Mouse (Mus musculus) common myeloid progenitor, adult 5-6 weeks (primary cell): ENCODE measurements around the gene Palm3. TPM values are rescaled to one million over a fixed set of nuclear protein-coding genes. Genes with fewer than 3 reads are reported as not detected.

Experiments used
- ATAC-seq: replicated peaks from 2 replicates; pipeline ENCODE4 v1.8.0; 2016; ENCODE audit warnings: low read depth, mild to moderate bottlenecking, moderate TSS enrichment, inconsistent platforms; ENCODE audit not compliant: poor library complexity, severe bottlenecking
- total RNA-seq: library from RNA; stranded (forward); fragments of 200-1000, 187-1606 nt; gene quantifications from 2 replicates; pipeline ENCODE4 v1.2.3, GENCODE M21; 2017

Palm3 gene
- total RNA-seq, 1 experiment from 2014 or later, result not detected

DNA sequence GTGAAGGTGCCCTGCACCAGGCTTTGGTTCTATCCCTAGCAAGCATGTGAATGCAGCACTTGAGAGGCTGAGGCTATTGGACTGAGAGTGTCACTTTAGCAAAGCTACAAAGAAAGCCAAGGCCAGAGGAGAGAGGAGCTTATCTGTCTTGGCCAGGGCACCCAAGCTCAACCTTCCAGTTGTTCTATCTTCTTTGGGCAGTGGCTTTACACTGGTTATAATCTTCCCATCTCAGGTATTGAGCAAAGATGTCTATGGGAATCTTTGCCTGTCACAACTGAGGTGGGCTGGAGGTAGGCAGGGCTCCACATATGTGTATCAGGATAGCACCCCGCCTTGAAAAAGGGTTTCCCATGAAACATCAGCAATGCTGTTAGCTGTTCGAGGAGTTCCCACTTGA is 39.0 kb downstream of the Palm3 start:
- peak; percentile 48 for ATAC-seq

DNA sequence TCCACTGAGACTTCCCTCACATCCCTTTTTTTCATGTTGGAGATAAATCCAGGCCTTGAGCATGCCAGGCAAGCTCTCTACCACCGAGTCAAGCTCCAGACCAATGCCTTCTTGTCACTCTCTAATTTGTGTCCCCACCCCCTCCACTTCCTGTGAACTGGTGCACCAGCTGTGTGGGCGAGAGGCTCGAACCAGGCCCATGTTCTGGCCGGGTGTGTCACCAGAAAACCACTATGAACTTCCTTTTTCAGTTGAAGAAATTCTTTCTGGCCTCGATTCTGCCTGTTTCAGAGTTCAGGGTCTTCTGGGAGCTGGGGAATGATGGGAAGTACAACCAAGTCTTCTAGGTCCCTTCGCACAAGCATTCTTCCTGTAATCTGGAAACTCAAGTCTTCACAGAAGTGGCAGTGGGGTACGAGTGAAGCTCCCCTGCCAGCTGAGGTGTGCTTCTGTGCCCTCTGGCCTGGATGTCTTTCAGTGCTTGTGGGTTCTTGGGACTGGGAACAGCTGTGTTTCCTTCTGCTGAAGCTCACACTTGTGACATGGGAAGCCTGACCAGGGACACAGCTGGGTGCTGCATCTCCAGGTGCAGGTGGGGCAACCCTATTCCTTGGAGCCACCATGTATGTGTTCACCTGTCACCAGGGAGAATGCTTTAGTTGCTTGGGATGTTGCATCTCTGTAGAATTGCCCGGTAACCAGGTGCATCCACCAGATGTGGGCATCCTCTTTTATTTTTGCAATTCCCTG is 42.8 kb downstream of the Palm3 start:
- ATAC-seq, result 0 out of 2 replicates have a peak, but pooled peaks have one; percentile 10

GRCm38 (mm10) chr8:84065037-84065436 is 43.8 kb downstream of the Palm3 start, which contains the start of gene Gm10643:
Gene Gm10643 (minus strand): TSS chr8:84065137.
- ATAC-seq, result no peak

DNA sequence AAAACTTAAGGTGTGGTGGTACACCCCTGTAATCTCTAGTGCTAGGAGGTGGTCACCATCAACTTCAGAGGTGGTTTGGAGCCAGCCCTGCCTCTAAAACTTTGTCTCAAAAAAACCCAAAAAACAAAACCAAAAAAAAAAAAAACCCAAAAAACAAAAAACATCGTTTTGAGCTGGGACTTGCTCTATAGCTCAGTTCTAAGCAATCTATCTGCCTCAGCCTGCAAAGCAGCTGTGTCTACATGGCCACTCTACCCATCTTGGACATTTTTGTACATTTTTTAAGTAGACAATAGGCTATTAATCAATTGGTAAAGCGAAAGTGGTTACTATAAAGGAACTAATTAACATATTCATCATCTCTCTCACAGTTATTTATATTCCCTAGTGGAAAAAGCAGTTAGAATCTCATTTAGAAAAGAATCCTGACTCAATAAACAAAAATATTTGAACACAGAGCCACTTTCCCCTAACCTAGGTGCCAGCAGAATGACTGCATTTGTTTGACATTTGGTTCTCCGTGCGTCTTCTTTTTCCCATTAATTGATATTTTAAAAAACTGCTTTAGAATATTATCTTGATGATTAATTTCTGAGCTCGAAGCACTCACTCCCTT is 44.3 kb downstream of the Palm3 start:
- no peak for ATAC-seq

DNA sequence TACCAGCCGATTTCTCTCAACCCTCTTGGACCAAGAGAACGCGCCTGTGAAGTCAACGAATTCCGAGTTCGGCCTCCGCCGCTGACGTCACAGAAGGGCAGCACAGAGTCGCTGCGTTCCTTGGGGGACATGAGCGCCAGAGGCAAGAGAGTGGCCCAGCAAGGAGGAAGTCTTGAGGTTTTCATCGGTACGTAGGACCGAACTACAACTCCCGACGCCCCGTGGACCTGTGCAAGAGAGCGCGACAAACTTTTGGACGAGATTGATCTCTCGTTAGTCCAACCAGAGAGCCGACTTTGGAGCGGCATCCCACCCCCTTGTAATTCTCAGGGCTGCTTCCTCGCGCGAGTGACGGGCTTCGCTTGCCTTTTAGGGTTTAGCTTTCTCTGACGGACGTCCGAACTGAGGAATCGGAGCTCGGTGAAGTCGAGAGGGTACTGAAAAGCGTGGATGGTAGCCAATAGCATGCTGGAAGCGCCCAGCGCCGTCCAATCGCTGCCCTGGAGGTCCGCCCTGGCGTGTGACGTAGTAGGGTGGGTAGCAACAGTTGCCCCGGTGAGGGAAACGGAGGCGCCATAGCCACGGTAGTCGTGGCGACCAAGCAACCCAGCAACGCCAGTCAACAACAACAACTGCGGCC is 45.1 kb downstream of the Palm3 start, which contains the start of gene Rfx1:
Rfx1 (plus strand) TSS at position 544 of the 640 bp plus-strand sequence.
- peak; percentile 87 for ATAC-seq

DNA sequence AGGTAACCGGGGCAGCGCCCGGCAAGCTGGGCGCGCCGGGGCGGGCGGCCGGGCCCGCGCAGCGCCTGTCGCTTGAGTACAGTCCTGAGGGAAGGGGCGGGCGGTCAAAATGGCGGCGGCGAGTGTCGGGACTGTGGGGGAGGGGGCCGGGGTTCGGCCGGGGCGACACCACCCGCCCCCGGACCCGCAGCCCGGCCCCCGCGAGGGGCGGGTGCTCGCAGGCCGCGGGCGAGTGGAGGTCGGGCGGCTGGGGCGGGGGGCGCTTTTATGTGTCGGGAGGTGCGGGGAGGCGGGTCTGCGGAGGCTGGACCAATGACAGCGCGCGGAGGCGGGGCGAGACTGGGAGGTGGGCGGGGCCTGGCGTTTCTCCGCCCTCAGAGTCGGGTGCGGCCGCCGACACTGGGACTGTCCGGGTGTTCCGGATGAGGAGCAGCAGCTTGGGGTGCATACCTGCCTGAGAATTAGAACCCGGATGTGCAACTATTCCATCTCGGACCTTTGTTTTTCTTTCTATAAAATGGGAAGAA is 45.8 kb downstream of the Palm3 start:
- peak; percentile 45 for ATAC-seq

DNA sequence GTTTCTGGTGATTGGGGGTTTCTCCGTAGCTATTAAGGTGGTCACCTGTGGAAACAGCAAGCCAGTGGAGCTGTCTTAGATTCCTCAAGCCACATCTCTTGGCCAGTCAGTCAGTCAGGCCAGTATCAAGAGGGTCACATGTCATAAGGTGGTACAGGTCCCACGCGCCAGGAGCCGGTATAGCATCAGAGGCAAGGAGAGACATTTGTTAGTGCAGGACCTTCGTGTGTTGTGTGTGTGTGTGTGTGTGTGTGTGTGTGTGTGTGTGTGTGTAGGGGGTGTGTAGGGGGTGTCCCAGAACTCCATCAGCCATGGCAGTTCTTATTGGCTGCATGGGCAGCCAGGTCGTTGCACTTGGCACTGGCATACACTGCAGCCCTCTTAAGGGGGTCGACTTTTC is 46.6 kb downstream of the Palm3 start:
- ATAC-seq, result no peak

DNA sequence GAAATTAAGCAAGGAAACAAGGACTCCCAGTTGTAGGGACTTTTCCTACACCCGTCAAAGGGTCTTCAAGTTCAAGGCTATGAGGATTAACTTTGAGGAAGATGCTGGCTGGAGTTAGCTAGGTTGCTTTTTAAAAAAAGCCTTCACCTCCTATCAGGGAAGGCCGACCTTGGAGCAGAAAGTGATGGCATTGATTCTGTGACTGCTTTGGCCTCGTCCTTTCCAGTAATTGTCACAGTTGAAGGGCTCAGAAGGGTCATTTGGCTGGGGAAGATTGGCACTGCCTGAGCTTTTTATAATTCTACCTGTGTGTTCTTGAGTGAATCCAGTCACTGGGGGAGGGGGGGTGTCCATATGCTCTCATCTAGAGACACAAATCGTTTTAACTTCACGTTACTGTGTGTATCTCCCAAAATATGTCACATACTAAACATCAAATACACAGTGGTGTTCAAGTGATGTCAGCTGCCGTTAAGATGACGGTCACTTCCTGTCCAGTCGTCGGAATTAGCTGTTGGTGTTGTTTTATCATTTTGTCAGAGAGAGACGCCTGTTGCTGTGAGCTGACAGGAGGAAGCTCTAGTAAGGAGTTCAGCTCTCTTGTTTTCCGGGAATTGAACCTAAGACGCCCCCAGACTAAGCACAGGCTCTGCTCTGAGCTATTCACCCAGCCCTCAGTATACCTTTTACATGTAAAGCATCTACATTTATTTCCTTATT is 47.2 kb downstream of the Palm3 start:
- no peak for ATAC-seq

DNA sequence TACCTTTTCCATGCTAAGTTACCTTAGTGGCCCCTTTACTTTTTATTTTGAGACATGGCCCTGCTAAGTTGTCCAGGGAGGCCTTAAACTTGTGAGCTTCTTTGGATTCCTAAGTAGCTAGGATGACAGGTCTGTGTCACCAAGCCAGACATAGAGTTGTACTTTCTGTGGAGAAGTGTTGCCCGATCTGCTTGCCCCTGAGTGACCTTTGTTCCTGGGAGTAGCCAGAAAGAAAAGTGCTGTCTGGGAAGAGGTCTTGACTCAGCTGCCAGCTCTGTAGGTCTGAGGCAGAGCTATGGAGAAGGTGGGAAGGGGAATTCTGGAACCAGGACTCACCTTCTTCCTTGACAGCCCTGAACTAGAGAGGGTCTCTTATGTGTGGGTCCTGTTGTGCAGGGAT is 47.9 kb downstream of the Palm3 start:
- ATAC-seq, result no peak

GRCm38 (mm10) chr8:84069750-84070149 is 48.5 kb downstream of the Palm3 start:
- no peak for ATAC-seq

DNA sequence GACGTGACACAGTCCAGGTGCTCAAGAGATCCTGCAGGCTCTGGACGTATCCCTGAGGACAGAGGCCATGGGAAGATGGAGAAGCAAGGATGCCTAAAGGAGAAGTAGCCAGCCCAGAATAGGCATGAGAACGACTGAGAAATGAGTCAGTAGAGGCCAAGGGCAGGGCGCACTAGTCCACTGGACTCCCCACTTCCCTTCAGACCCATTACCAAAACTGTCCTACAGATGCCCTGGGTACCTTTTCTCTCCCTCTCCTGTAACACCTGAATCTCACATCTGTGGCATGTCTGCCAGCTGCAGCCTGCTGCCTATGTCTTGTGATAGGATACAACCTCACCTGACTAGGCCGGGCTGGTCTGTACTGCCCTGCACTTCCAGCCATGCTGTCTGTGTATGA is 49.0 kb downstream of the Palm3 start:
- no peak for ATAC-seq

DNA sequence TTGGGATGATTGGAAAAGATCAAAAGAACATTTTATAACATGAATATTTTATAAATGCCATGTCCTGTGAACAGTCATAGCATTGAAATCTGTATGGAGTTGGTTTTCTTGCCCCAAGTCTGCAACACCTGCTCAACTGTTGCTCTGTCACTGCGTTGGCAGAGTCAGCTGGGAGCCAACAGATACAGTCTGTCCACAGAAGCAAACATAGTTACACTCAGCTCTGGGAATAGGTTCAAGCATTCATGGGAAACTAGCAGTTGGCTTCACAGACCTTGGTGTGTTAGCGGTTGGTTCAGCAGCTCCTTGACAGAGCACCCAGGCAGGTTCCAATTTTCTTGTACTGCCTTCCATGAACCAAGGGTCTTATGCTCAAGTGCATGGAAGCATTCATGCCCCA is 49.4 kb downstream of the Palm3 start:
- ATAC-seq, result no peak

- no peak for ATAC-seq
These were observed 50.6 kb downstream of the Palm3 start for GRCm38 (mm10) chr8:84071921-84072320.

GRCm38 (mm10) chr8:84072321-84072720 is 51.0 kb downstream of the Palm3 start:
- ATAC-seq, result no peak

- no peak for ATAC-seq
These were observed 52.1 kb downstream of the Palm3 start for GRCm38 (mm10) chr8:84073230-84073976.

GRCm38 (mm10) chr8:84076412-84076811 is 55.1 kb downstream of the Palm3 start:
- no peak for ATAC-seq

DNA sequence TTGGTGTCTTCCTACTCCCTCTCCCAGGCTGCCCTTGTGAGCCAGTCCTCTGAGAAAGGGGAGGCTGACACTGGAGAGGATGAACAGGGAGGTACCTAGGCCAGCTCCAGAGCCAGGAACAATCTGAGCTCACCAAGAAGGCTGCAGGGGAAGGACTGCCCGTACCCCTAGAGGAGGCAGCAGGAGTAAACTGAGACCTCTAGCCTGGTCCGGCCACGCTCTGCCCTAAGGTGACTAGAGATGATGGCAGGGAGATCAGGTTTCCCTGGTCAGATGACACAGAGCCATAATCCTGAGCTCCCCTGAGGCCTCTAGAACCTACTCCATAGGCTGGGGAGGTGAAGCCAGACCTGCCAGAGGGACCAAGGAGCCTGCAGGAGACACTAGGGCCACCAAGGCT is 55.6 kb downstream of the Palm3 start:
- ATAC-seq, result no peak

GRCm38 (mm10) chr8:84079206-84079605 is 57.9 kb downstream of the Palm3 start:
- no peak for ATAC-seq
